Mouse (Mus musculus) thymus, adult 2 months (tissue): ENCODE results near the gene Gfy.

Experiments
- CTCF ChIP-seq: fragments of 200-500 bp; IDR thresholded peaks from 2 replicates; pipeline ENCODE4 v1.5.1; 2012; ENCODE audit warnings: mild to moderate bottlenecking, control low read depth, low read length, moderate library complexity, borderline replicate concordance; ENCODE audit not compliant: control insufficient read depth, poor library complexity, insufficient read depth; ENCODE audit errors: extremely low read depth
- POLR2A ChIP-seq: fragments of 200-500 bp; IDR thresholded peaks from 2 replicates; pipeline ENCODE4 v1.6.1; 2012; ENCODE audit warnings: mild to moderate bottlenecking, low read length, control low read depth, moderate library complexity; ENCODE audit not compliant: control insufficient read depth, poor library complexity, insufficient read depth; ENCODE audit errors: extremely low read depth

GRCm38 (mm10) chr7:45192585-45193310 lies 13.4 kb upstream of the Gfy start:
- TF ChIP-seq POLR2A (no peak), CTCF (no peak)
